ENCODE assay signal across 11 mouse cellular contexts in genomic region chr11:113799041-113799447, GRCm38 (mm10). TPM values are rescaled to one million over a fixed set of nuclear protein-coding genes. Genes with fewer than 3 reads are reported as not detected.
A peak's percentile ranks its signal among the peaks of the same experiment; 100 is the strongest.
DNase-seq lines count a peak whose midpoint lies in the region; ATAC-seq and TF ChIP-seq lines count a peak whose summit lies in the region.
"Had no signal": no experiment of that assay in that cellular context is flagged by ENCODE, and none has a peak within 500 bp of the region (broad histone marks: within the 10 kb centered on the region; RNA-seq: fewer than 3 reads in every experiment).

No protein-coding gene starts in this region.

- 46% methylated on average over 14 of the region's 14 CpGs for WGBS in lung, embryonic 14.5 days
- 21% methylated on average over 14 of the region's 14 CpGs for WGBS in liver, embryonic 11.5 days
- WGBS in stomach, embryonic 15.5 days: 57% methylated on average over 14 of the region's 14 CpGs

- no peak overlapping the region for H3K9ac ChIP-seq in lung, embryonic 14.5 days
- H3K9ac ChIP-seq in liver, embryonic 11.5 days (ENCODE audit: low read depth, low read length): no peak overlapping the region
- H3K9ac ChIP-seq in stomach, embryonic 15.5 days: no peak overlapping the region
- H3K9ac ChIP-seq: limb, embryonic 12.5 days had no signal

- H3K9me3 ChIP-seq in lung, embryonic 14.5 days (ENCODE audit: low read depth, low read length): no peaks in the 10 kb centered on the region
- H3K9me3 ChIP-seq in liver, embryonic 11.5 days (ENCODE audit: control insufficient read depth, low read length): no peaks in the 10 kb centered on the region
- H3K9me3 ChIP-seq in stomach, embryonic 15.5 days: no peaks in the 10 kb centered on the region
- H3K9me3 ChIP-seq: limb, embryonic 12.5 days had no signal

- peaks cover 29% of the 10 kb centered on the region for H3K4me1 ChIP-seq in lung, embryonic 14.5 days (ENCODE audit: insufficient read depth)
- H3K4me1 ChIP-seq in liver, embryonic 11.5 days (replicated peaks; ENCODE audit: control insufficient read depth, insufficient read depth, low read length): peaks cover 56% of the 10 kb centered on the region
- H3K4me1 ChIP-seq in stomach, embryonic 15.5 days: peaks cover 14% of the 10 kb centered on the region; the same call in 1 of the 2 replicates

- no peak for ATAC-seq in lung, embryonic 14.5 days (ENCODE audit: insufficient read depth)
- peak; percentile 89 for ATAC-seq in liver, embryonic 11.5 days (replicated peaks; ENCODE audit: low FRiP score)
- ATAC-seq in stomach, embryonic 15.5 days (ENCODE audit: insufficient read depth, low FRiP score, low read depth): peak; percentile 73
- ATAC-seq: Patski had no signal

- H3K27ac ChIP-seq in lung, embryonic 14.5 days (ENCODE audit: low read depth): peak overlapping the region; percentile 28; the same call in 1 of the 2 replicates
- 0 out of 2 replicates have a peak overlapping the region, but pooled peaks have one; percentile 28 for H3K27ac ChIP-seq in liver, embryonic 11.5 days (ENCODE audit: low read depth, low read length)
- H3K27ac ChIP-seq in stomach, embryonic 15.5 days: no peak overlapping the region
- H3K27ac ChIP-seq: limb, embryonic 12.5 days had no signal

- no peaks in the 10 kb centered on the region for H3K27me3 ChIP-seq in lung, embryonic 14.5 days (ENCODE audit: insufficient read depth, low read length)
- H3K27me3 ChIP-seq in liver, embryonic 11.5 days (replicated peaks; ENCODE audit: control insufficient read depth, insufficient read depth, low read length): peaks cover 27% of the 10 kb centered on the region
- H3K27me3 ChIP-seq in stomach, embryonic 15.5 days (replicated peaks): no peaks in the 10 kb centered on the region
- H3K27me3 ChIP-seq: limb, embryonic 12.5 days; Patski had no signal

- TF ChIP-seq CTCF in lung, embryonic 14.5 days (IDR thresholded peaks at IDR 0.05; ENCODE audit: low read depth): no peak

- no peaks in the 10 kb centered on the region for H3K36me3 ChIP-seq in lung, embryonic 14.5 days (ENCODE audit: insufficient read depth)
- no peaks in the 10 kb centered on the region for H3K36me3 ChIP-seq in liver, embryonic 11.5 days (ENCODE audit: control insufficient read depth, insufficient read depth, low read length)
- H3K36me3 ChIP-seq in stomach, embryonic 15.5 days: no peaks in the 10 kb centered on the region
- H3K36me3 ChIP-seq: limb, embryonic 12.5 days had no signal

- peak; percentile 36 to 42 for DNase-seq in cerebellum, postnatal 25 days
- no peak for DNase-seq in cerebellum, postnatal 36 days
- no peak for DNase-seq in lung, embryonic 14.5 days
- DNase-seq in lung, postnatal 10 days: no peak
- DNase-seq in liver, embryonic 11.5 days (ENCODE audit: low spot score): no peak
- no peak for DNase-seq in left cerebral cortex, adult 8-10 months (ENCODE audit: low spot score in 2 of 2)
- no peak for DNase-seq in cerebellum, adult 8-10 months
- DNase-seq: B cell, adult 2 months had no signal

- H3K4me3 ChIP-seq in lung, embryonic 14.5 days (ENCODE audit: low read depth, low read length): no peak overlapping the region
- no peak overlapping the region for H3K4me3 ChIP-seq in liver, embryonic 11.5 days (ENCODE audit: low read depth, low read length)
- H3K4me3 ChIP-seq in stomach, embryonic 15.5 days (replicated peaks): no peak overlapping the region
- H3K4me3 ChIP-seq: limb, embryonic 12.5 days had no signal

- no peak overlapping the region for H3K4me2 ChIP-seq in lung, embryonic 14.5 days
- peak overlapping the region; percentile 48 for H3K4me2 ChIP-seq in liver, embryonic 11.5 days
- peak overlapping the region; percentile 12; the same call in 1 of the 2 replicates for H3K4me2 ChIP-seq in stomach, embryonic 15.5 days
- H3K4me2 ChIP-seq: limb, embryonic 12.5 days had no signal

RNA-seq across cellular contexts. Expression of gene Cdc42ep4, which starts 47.4 kb away (rescaled TPM):
- 86.6 and 86.9 TPM in 2 replicates for polyA plus RNA-seq in lung, embryonic 14.5 days (2014; fragmentation: Nextera tagmentation; extraction: Ambion mirVana)
- polyA plus RNA-seq in liver, embryonic 11.5 days (2014; fragmentation: Nextera tagmentation; extraction: Ambion mirVana): 26.0 and 29.5 TPM in 2 replicates
- polyA plus RNA-seq in stomach, embryonic 15.5 days (2015; fragmentation: Nextera tagmentation; extraction: Ambion mirVana): 51.6 and 59.6 TPM in 2 replicates
- total RNA-seq in left cerebral cortex, adult 8-10 months (2022): 10 to 100 TPM; 30.5 to 32.6 (median 31.8) TPM

Comparison
In these comparisons a context has a peak if more than half of its experiments do, and no peak if none do; other contexts are left out.
1. DNase-seq: peak in cerebellum, postnatal 25 days (2 of 2); none in cerebellum, postnatal 36 days (0 of 2), lung, embryonic 14.5 days (single experiment), lung, postnatal 10 days (single experiment), liver, embryonic 11.5 days (single experiment), left cerebral cortex, adult 8-10 months (0 of 2) and cerebellum, adult 8-10 months (single experiment).